In the genomic region with DNA sequence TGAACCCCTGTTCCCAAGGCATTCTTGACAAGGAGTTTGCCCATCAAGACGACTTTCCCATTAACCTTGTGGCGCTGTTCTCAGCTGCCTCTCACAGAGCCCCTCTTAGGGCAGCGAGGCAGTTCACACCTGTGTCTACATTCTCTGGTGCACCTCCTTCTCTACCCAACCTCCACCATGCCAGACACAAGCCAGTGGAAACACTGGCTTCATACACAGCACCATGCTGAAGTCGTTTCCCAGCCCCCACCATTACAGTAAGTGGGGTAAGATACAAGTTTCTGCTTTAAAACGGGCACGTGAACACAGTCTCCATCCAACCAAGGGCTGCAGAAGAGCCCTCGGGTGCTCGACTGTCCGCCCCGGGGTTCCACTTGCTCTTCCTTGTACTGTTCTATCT, we compare ENCODE assay signal across 12 mouse cellular contexts.
"Had no signal": no experiment of that assay in that cellular context is flagged by ENCODE, and none has a peak within 500 bp of the region (broad histone marks: within the 10 kb centered on the region; RNA-seq: fewer than 3 reads in every experiment).

No protein-coding gene starts in this region.

- DNase-seq: kidney, adult 8-10 months; kidney, postnatal 25 days; liver; lung, adult 2 months; lung, postnatal 36 days had no signal

- H3K27ac ChIP-seq: limb, embryonic 12.5 days; liver, embryonic 14.5 days; neural tube, embryonic 12.5 days had no signal

- ATAC-seq: inflammation-experienced regulatory T-cells, adult 6 months; intestine, postnatal 0 days; lung, postnatal 0 days had no signal

- H3K4me3 ChIP-seq: limb, embryonic 12.5 days; neural tube, embryonic 12.5 days had no signal

- H3K36me3 ChIP-seq: limb, embryonic 12.5 days; neural tube, embryonic 12.5 days had no signal

- H3K9ac ChIP-seq: hindbrain, embryonic 14.5 days; limb, embryonic 12.5 days; liver, embryonic 14.5 days; neural tube, embryonic 12.5 days had no signal

- H3K4me2 ChIP-seq: hindbrain, embryonic 14.5 days; limb, embryonic 12.5 days; neural tube, embryonic 12.5 days had no signal

- H3K9me3 ChIP-seq: limb, embryonic 12.5 days; neural tube, embryonic 12.5 days had no signal
